Comparison of ENCODE assay signal across 8 mouse cellular contexts in genomic region chr2:35255462-35255861, GRCm38 (mm10). TPM values are rescaled to one million over a fixed set of nuclear protein-coding genes. Genes with fewer than 3 reads are reported as not detected.
A peak's percentile ranks its signal among the peaks of the same experiment; 100 is the strongest.
DNase-seq lines count a peak whose midpoint lies in the region; ATAC-seq and TF ChIP-seq lines count a peak whose summit lies in the region.

No protein-coding gene starts in this region.

- H3K36me3 ChIP-seq in hindbrain, embryonic 11.5 days (ENCODE audit: control insufficient read depth, insufficient read depth, low read length), result no peaks in the 10 kb centered on the region
- H3K36me3 ChIP-seq in hindbrain, embryonic 10.5 days, result no peaks in the 10 kb centered on the region
- no peaks in the 10 kb centered on the region for H3K36me3 ChIP-seq in E14TG2a.4 (ENCODE audit: insufficient read depth, low read length)
- no peaks in the 10 kb centered on the region for H3K36me3 ChIP-seq in forebrain, embryonic 13.5 days (ENCODE audit: poor library complexity, severe bottlenecking)
- no peaks in the 10 kb centered on the region for H3K36me3 ChIP-seq in liver, postnatal 0 days (replicated peaks; ENCODE audit: insufficient read depth, low read length)

- no peak for TF ChIP-seq EP300 in liver, postnatal 0 days (IDR thresholded peaks at IDR 0.05; ENCODE audit: low read depth)

- H3K4me1 ChIP-seq in hindbrain, embryonic 11.5 days (replicated peaks; ENCODE audit: control insufficient read depth, insufficient read depth, low read length), result no peaks in the 10 kb centered on the region; the same call in 1 of the 2 replicates
- H3K4me1 ChIP-seq in hindbrain, embryonic 10.5 days (replicated peaks), result peaks cover 29% of the 10 kb centered on the region
- H3K4me1 ChIP-seq in E14TG2a.4 (replicated peaks; ENCODE audit: low read depth, low read length), result peaks cover 25% of the 10 kb centered on the region
- peaks cover 13% of the 10 kb centered on the region for H3K4me1 ChIP-seq in forebrain, embryonic 13.5 days
- peaks cover 17% of the 10 kb centered on the region for H3K4me1 ChIP-seq in liver, postnatal 0 days (ENCODE audit: insufficient read depth)

- WGBS in hindbrain, embryonic 11.5 days, result 76% methylated on average over 7 of the region's 7 CpGs
- whole genome bisulfite sequencing in hindbrain, embryonic 10.5 days, result 77% methylated on average over 7 of the region's 7 CpGs
- WGBS in forebrain, embryonic 13.5 days, result 71% methylated on average over 7 of the region's 7 CpGs
- WGBS in liver, postnatal 0 days (ENCODE audit: insufficient replicate concordance), result 75% methylated on average over 7 of the region's 7 CpGs

- H3K9ac ChIP-seq in hindbrain, embryonic 11.5 days (ENCODE audit: low read depth, low read length), result no peak overlapping the region
- peak overlapping the region; percentile 67; the same call in 1 of the 2 replicates for H3K9ac ChIP-seq in forebrain, embryonic 13.5 days
- H3K9ac ChIP-seq in liver, postnatal 0 days (replicated peaks), result no peak overlapping the region

- no peak for ATAC-seq in hindbrain, embryonic 11.5 days (ENCODE audit: low FRiP score)
- no peak for ATAC-seq in forebrain, embryonic 13.5 days
- no peak for ATAC-seq in liver, postnatal 0 days

- no peaks in the 10 kb centered on the region for H3K9me3 ChIP-seq in hindbrain, embryonic 11.5 days (ENCODE audit: control insufficient read depth, low read length)
- no peaks in the 10 kb centered on the region for H3K9me3 ChIP-seq in hindbrain, embryonic 10.5 days
- no peaks in the 10 kb centered on the region for H3K9me3 ChIP-seq in E14TG2a.4 (ENCODE audit: low read length)
- no peaks in the 10 kb centered on the region for H3K9me3 ChIP-seq in forebrain, embryonic 13.5 days (replicated peaks)
- H3K9me3 ChIP-seq in liver, postnatal 0 days (ENCODE audit: low read length), result no peaks in the 10 kb centered on the region

- no peak overlapping the region for H3K4me3 ChIP-seq in hindbrain, embryonic 11.5 days (ENCODE audit: low read depth, low read length)
- H3K4me3 ChIP-seq in hindbrain, embryonic 10.5 days, result no peak overlapping the region
- peak overlapping the region; percentile 79; the same call in 1 of the 2 replicates for H3K4me3 ChIP-seq in E14TG2a.4 (replicated peaks; ENCODE audit: low read length)
- no peak overlapping the region; the same call in 1 of the 2 replicates for H3K4me3 ChIP-seq in forebrain, embryonic 13.5 days
- no peak overlapping the region for H3K4me3 ChIP-seq in liver, postnatal 0 days (ENCODE audit: low read depth, low read length)

- H3K27ac ChIP-seq in hindbrain, embryonic 11.5 days (ENCODE audit: low read depth, low read length), result no peak overlapping the region
- no peak overlapping the region for H3K27ac ChIP-seq in hindbrain, embryonic 10.5 days
- no peak overlapping the region for H3K27ac ChIP-seq in forebrain, embryonic 13.5 days
- H3K27ac ChIP-seq in liver, postnatal 0 days (ENCODE audit: low read depth), result no peak overlapping the region

- DNase-seq in hindbrain, embryonic 11.5 days (ENCODE audit: low spot score), result no peak
- no peak for DNase-seq in hindbrain, embryonic 10.5 days (ENCODE audit: low spot score)
- no peak for DNase-seq in liver, postnatal 0 days
- DNase-seq in urinary bladder, adult 18-20 months (ENCODE audit: low spot score in 2 of 2), result no peak
- DNase-seq in thymus, postnatal 36 days, result no peak
- no peak for DNase-seq in embryo, embryonic 11 days

- peaks cover 10% of the 10 kb centered on the region; the same call in 1 of the 2 replicates for H3K27me3 ChIP-seq in hindbrain, embryonic 11.5 days (ENCODE audit: control insufficient read depth, insufficient read depth, low read length)
- H3K27me3 ChIP-seq in hindbrain, embryonic 10.5 days (ENCODE audit: insufficient read depth, poor library complexity, severe bottlenecking), result peaks cover 56% of the 10 kb centered on the region
- peaks cover 70% of the 10 kb centered on the region for H3K27me3 ChIP-seq in E14TG2a.4 (ENCODE audit: insufficient read depth, low read length)
- peaks cover 35% of the 10 kb centered on the region for H3K27me3 ChIP-seq in forebrain, embryonic 13.5 days
- H3K27me3 ChIP-seq in liver, postnatal 0 days (ENCODE audit: insufficient read depth, low read length), result no peaks in the 10 kb centered on the region; the same call in 1 of the 2 replicates

- no peak for TF ChIP-seq CTCF in E14TG2a.4 (conservative IDR thresholded peaks at IDR 0.05; ENCODE audit: low read length)
- TF ChIP-seq CTCF in liver, postnatal 0 days (IDR thresholded peaks at IDR 0.05; ENCODE audit: low read depth), result no peak

- peak overlapping the region; percentile 94; the same call in 1 of the 2 replicates for H3K4me2 ChIP-seq in hindbrain, embryonic 11.5 days (replicated peaks; ENCODE audit: low read depth, low read length)
- H3K4me2 ChIP-seq in forebrain, embryonic 13.5 days, result peak overlapping the region; percentile 92
- peak overlapping the region; percentile 91; the same call in 1 of the 2 replicates for H3K4me2 ChIP-seq in liver, postnatal 0 days (ENCODE audit: low read depth, low read length)

RNA-seq across cellular contexts. Expression of gene Gsn, which starts 0.7 kb away (rescaled TPM):
- 39.9 and 40.2 TPM in 2 replicates for polyA plus RNA-seq in hindbrain, embryonic 11.5 days (2014; fragmentation: Nextera tagmentation; extraction: Ambion mirVana)
- polyA plus RNA-seq in hindbrain, embryonic 10.5 days (2016; fragmentation: Nextera tagmentation; extraction: Ambion mirVana), result 20.4 and 33.7 TPM in 2 replicates
- polyA plus RNA-seq in forebrain, embryonic 13.5 days (2015; fragmentation: Nextera tagmentation; extraction: Ambion mirVana), result 13.3 and 14.3 TPM in 2 replicates
- 56.1 and 59.7 TPM in 2 replicates for polyA plus RNA-seq in liver, postnatal 0 days (2015; fragmentation: Nextera tagmentation; extraction: Ambion mirVana)

RNA-seq across cellular contexts. Expression of gene Rab14, which starts 54.5 kb away (rescaled TPM):
- 297 and 327 TPM in 2 replicates for polyA plus RNA-seq in hindbrain, embryonic 11.5 days (2014; fragmentation: Nextera tagmentation; extraction: Ambion mirVana)
- polyA plus RNA-seq in hindbrain, embryonic 10.5 days (2016; fragmentation: Nextera tagmentation; extraction: Ambion mirVana), result 254 and 286 TPM in 2 replicates
- 421 and 432 TPM in 2 replicates for polyA plus RNA-seq in forebrain, embryonic 13.5 days (2015; fragmentation: Nextera tagmentation; extraction: Ambion mirVana)
- polyA plus RNA-seq in liver, postnatal 0 days (2015; fragmentation: Nextera tagmentation; extraction: Ambion mirVana), result 208 and 217 TPM in 2 replicates
